Mouse (Mus musculus): ENCODE measurements around the gene Gm17349.

Gm17349 gene

GRCm38 (mm10) chr15:99700219-99701106 lies 4.8 kb downstream of the Gm17349 start:
- no peak for DNase-seq (ENCODE audit: extremely low spot score, low spot score)

DNA sequence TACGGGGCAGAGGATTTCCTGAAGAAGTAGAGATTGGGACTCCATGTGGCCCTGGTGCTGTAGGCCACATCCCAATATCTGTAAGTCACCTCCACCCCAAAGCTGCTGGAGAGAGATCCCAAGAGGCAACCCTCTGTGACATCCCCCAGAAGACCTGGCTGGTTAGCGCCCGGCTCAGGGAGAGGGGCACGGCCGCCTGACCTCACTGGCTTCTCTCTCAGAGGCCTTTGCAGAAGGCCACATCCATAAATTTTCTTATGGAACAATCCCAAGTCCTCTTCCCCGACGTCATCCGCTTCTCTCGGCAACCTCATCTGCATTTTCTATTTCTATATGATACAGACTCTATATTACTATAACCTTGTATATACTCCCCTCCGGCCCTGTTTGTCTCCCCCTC lies 5.6 kb downstream of the Gm17349 start:
- DNase-seq (ENCODE audit: extremely low spot score, low spot score): no peak

DNA sequence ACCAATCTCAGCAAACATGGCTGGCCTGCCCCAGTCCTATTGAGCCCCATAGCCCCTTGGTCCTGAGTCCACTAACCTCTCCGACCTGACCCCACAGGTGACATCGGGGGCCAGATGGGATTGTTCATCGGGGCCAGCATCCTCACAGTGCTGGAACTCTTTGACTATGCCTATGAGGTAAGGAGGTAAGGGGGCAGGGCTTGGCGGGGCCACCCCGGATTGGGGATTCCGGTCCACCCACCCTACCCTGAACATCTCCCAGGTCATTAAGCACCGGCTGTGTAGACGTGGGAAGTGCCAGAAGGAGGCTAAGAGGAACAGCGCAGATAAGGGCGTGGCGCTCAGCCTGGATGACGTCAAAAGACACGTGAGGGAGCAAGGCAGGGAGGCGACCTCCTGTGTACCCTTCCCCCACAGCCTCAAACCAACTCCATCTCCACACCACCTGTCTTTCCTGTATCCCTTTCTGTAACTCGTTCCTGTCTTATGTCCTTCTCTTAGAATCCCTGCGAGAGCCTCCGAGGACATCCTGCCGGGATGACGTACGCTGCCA lies 6.7 kb downstream of the Gm17349 start:
- no peak for DNase-seq (ENCODE audit: extremely low spot score, low spot score)

DNA sequence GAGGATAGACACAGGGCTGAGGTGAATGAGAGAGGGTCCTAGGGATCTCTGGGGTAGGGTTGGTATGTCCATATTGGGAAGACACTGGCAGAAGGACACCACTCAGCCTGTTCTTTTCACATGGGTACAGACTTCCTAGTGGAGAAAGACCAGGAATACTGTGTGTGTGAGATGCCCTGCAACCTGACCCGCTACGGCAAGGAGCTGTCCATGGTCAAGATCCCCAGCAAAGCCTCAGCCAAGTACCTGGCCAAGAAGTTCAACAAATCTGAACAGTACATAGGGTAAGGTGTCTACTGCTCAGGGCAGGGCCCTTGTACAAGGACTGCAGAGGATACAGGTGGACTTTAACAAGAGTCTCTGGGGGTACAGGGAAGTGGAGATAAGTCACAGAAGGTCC lies 8.0 kb downstream of the Gm17349 start:
- no peak for DNase-seq (ENCODE audit: extremely low spot score, low spot score)

DNA sequence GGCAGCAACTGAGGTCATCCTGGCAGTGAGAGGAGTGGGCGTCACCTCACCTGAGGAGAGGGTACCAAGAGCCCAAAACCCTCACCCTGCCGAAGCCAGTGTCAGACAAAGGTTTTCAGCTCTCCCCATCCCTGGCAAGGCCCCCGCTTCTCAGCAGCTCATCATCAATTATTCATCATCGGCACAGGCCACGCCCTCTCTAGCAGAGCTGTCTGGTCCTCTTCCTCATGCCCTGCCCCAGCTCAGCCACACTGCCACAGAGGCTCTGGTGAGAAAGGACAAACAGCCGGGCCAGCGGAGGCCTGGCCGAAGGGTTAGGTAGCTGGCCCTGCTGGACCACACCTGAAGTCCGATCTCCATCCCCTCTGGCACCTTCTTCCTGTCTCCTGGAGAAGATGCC lies 13.3 kb downstream of the Gm17349 start:
- DNase-seq (ENCODE audit: extremely low spot score, low spot score): no peak

GRCm38 (mm10) chr15:99690924-99691323 lies 14.4 kb downstream of the Gm17349 start:
- DNase-seq (ENCODE audit: extremely low spot score, low spot score): no peak

DNA sequence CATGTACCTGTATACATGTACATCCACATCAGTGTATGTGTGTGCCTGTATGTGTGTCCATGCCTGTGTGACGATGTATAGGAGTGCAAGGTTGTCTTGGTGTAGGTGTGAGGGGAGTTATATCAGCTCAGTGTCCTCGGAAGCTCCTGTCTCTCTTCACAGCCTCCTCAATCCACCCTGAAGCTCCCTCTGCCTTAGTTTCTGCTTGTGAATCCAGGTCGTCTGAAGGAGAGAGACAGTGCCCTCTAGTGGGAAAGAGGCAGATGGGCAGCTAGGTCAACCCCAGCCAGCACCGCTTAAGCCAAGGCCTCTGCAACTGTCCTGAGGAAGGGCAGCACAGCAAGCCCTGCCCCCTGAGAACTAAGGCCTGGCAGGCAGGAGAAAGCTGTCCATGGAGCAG lies 16.6 kb downstream of the Gm17349 start:
- DNase-seq (ENCODE audit: extremely low spot score, low spot score): peak; percentile 70

DNA sequence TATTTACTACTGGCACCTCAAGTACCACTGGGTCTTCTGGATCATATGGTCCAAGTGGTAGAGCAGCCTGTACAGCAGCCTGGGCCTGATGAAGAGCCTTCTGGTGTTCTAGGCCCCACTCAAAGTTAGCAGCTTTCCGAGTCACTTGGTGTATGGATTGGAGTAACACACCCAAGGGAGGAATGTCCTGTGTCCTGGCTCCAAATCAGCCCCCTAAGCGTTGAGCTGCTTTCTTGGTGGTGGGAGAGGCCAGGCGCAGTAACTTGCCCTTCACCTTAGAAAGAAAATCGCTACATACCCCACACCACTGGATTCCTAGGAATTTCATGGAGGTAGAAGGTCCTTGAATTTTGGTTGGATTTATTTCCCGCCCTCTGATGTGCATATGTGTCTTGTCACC lies 21.1 kb downstream of the Gm17349 start:
- no peak for DNase-seq (ENCODE audit: extremely low spot score, low spot score)

GRCm38 (mm10) chr15:99682880-99683279 lies 22.4 kb downstream of the Gm17349 start:
- no peak for DNase-seq (ENCODE audit: extremely low spot score, low spot score)

GRCm38 (mm10) chr15:99679008-99679407 lies 26.3 kb downstream of the Gm17349 start:
- DNase-seq (ENCODE audit: extremely low spot score, low spot score): no peak

GRCm38 (mm10) chr15:99678063-99678800 lies 27.1 kb downstream of the Gm17349 start:
- peak; percentile 43 for DNase-seq (ENCODE audit: extremely low spot score, low spot score)

DNA sequence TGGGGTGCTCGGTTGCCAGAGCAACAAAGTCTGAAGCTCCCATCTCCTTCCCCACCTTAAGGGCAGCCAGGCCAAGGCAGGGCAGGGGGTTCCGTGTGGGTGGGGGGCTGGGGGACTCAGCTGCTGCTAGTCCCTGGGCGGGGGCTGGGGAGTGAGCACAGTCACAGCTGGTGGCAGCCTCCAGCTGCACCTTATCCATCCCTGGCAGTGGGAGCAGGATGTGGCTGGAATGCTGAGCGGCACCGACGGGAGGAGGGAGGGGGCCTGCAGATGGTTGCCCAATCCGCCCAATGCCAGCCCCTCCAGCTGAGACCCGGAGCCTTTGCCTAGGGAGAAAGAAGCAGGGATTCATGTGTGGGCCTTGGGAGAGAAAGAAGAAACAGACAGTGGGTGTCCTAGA lies 28.2 kb downstream of the Gm17349 start:
- DNase-seq (ENCODE audit: extremely low spot score, low spot score): no peak

GRCm38 (mm10) chr15:99674866-99675265 lies 30.4 kb downstream of the Gm17349 start:
- no peak for DNase-seq (ENCODE audit: extremely low spot score, low spot score)

- DNase-seq (ENCODE audit: extremely low spot score, low spot score): no peak
These were observed 33.5 kb downstream of the Gm17349 start for GRCm38 (mm10) chr15:99671783-99672182.

GRCm38 (mm10) chr15:99670964-99671670 lies 34.2 kb downstream of the Gm17349 start:
- peak; percentile 45 for DNase-seq (ENCODE audit: extremely low spot score, low spot score)

- DNase-seq (ENCODE audit: extremely low spot score, low spot score): peak; percentile 66
These were observed 35.0 kb downstream of the Gm17349 start, which contains the start of gene Asic1 for GRCm38 (mm10) chr15:99670154-99670821. Asic1 (plus strand) TSS chr15:99670368.

DNA sequence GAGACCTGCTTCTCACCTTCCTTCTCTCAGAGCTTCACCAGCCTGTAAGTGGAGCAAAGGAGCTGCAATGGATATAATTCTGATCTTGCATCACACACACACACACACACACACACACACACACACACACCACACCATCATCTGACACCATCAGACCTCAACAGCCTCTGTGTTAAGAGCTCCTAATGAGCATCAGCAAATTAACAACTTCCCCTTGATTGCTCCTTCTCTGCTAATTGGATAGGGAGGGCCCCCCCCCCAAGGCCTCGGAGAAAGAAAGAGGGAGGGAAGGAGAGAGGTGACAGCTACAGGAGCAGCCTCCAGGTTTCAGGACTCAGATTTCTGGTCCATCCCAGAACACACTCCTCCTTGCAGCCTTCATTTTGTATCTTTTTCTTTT lies 35.9 kb downstream of the Gm17349 start:
- DNase-seq (ENCODE audit: extremely low spot score, low spot score): no peak

GRCm38 (mm10) chr15:99668881-99669280 lies 36.4 kb downstream of the Gm17349 start:
- DNase-seq (ENCODE audit: extremely low spot score, low spot score): peak; percentile 78

DNA sequence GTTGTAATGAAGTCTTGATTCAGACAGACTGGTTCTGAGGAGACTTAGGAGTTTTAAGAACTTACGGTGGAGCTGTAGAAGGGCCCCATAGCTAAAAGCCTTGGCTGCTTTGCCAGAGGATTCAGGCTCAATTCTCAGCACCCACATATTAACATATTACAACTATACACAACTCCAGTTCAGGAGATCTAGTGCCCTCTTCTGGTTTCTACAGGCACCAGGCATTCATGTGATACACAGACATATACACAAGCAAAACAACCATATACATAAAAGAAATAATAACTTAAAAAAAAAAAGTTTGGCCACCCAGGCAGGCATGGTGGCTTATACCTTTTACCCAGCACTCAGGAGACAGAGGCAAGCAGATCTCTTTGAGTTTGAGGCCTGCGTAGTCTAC lies 37.7 kb downstream of the Gm17349 start:
- no peak for DNase-seq (ENCODE audit: extremely low spot score, low spot score)

DNA sequence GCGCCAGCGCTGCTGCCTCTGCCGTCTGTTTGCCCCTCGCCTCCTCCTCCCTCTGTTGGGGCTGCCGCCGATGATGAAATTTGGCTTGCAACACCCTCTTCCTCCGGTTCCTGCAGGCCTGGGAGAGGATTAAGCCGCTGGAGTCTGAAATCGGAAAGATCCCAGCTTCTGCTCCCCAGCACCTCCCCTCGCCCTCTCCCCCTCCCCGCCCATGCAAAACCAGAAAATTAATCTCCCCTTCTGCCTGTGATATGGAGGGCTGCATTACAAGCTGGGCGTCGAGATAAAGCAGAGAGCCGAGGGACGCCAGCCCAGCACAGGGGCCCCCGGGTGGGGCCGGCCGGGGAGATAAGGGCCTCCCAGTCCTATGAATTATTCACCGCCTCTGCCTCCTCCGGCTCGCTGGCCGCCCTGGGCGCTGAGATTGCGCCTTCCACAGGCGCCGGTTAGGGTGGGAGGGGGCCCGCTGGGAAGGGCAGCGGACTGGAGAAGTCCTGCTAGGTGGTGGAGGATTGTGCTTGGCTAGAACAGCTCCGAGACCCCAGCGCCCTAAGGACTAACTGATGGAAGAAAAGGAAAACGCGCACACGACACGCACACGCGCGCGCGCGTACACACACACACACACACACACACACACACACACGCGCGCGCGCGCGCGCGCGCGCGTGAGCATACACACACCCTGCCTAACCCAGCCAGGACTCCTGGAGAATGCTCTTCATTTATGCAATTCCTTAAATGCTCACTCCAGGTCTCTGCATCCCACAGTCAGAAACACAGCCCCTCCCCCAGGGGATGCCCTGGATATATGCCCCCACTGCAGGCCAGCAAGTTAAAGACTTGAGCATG lies 40.5 kb downstream of the Gm17349 start:
- peak; percentile 73 for DNase-seq (ENCODE audit: extremely low spot score, low spot score)

All from neural tube, embryonic 10.5 days (tissue).